Mouse (Mus musculus): ENCODE measurements around the gene Sorbs2.

Gene Sorbs2

DNA sequence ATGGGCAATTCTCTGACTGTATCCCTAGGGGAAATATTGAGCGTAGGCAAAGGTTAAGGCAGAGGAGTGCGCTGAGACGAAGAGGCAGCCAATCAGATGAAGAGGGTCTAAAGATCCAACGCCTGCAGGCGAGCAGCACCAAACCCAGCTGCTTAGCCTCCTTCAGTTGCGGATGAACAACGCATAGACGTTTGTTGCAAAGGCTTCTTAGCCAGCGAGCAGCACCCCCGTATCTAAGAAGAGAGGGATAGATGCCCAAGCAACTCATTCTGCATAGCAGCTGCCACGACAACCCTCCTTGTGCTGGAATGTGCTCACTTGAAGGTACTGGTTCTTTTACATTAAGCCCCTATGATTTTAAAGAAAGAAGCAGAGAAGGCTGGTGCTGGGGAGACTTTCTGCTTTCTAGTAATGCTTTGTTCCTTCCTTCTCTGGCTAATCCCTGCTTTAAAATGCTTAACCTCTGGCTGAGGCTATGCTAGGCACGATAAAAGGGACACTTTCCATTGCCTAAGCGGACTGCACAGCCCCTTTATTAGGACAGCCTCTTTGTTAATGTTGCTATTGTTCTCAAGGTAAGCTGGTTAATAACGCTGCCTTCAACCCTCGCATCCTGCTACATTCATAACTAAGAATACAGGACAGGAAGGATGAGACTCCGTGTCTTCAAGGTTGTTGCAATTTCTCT, at the start of gene Sorbs2:
Gene Sorbs2 (plus strand): TSS at position 155 of the 688 bp plus-strand sequence.
- peak; percentile 20 to 53 for DNase-seq (ENCODE audit: low spot score in 2 of 2)

GRCm38 (mm10) chr8:45457874-45458273, 49.7 kb upstream of the Sorbs2 start:
- no peak for DNase-seq (ENCODE audit: low spot score in 2 of 2)

DNA sequence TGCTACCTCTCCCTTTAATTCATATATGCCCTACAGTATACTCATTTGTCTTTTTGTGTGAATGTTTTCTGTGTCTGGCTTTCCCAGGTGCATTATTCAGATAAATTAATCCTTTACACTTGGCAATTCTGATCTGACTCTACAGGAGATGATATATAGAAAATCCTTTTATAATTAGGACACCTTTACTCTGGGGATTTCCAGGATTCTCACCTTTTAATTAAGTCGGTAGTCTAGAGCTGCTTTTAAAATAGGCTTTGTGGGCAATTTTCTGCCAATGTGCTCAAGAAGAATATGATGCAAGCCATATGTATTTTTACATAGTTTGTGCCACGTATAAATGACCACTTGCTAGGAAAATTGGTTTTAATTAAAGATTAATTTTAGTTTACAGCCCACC, 38.6 kb upstream of the Sorbs2 start:
- no peak for DNase-seq (ENCODE audit: low spot score in 2 of 2)

- no peak for DNase-seq (ENCODE audit: low spot score in 2 of 2)
Observed at GRCm38 (mm10) chr8:45469507-45470178, 37.9 kb upstream of the Sorbs2 start.

- no peak for DNase-seq (ENCODE audit: low spot score in 2 of 2)
Observed at GRCm38 (mm10) chr8:45480886-45481285, 26.7 kb upstream of the Sorbs2 start.

- DNase-seq (ENCODE audit: low spot score in 2 of 2) = no peak
Observed at GRCm38 (mm10) chr8:45486281-45486680, 21.3 kb upstream of the Sorbs2 start.

- no peak for DNase-seq (ENCODE audit: low spot score in 2 of 2)
Observed at GRCm38 (mm10) chr8:45503971-45504370, 3.6 kb upstream of the Sorbs2 start.

DNA sequence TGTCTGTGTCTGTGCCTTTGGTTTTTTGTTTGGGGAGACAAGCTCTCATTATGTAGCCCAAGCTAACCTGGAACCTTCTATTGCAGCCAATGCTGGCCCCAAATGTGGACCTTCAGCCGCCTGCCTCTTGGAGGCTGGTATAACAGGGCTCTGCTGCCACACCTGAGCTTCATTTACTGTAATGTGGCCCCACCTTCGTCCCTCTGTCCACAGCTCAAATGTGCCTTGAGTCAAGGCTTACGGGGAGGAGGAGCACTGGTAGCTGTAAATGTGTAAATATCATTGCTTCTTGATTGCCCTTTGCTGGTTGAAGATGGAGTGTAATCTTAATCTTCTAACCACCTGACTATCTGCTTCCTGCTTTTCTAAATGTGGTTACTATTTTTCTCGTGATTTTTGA, 1.2 kb upstream of the Sorbs2 start:
- DNase-seq (ENCODE audit: low spot score in 2 of 2) = no peak

GRCm38 (mm10) chr8:45507277-45507633, 333 bp upstream of the Sorbs2 start:
- no peak for DNase-seq (ENCODE audit: low spot score in 2 of 2)

DNA sequence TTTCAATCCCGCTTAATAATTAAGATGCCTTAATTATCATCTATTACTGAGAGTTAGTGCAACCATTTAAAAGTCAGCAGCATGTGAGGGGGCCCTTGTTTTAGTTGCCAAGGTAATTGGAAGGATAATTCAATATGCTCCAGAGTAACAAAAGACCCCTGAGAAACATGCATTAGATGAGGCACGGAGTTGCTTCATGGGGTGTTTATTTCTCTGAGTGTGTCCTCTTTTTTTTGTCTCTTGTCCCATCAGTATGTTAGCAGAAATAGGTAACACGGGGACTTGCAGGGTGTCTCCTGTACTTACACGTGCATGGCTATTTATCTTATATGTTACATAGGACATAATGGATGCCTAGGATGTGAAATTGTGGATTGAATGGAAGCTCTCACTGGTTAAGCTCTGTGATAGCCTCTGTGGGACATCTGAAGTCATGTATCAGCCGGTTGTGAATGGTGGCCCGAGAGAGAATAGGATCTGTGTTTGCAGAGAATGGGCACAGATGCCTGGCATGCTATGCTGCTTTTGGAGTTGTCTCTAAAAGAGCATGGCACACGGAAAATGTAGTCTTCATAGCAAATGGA, 1.0 kb downstream of the Sorbs2 start:
- DNase-seq (ENCODE audit: low spot score in 2 of 2) = peak in 1 of 2 experiments; percentile 4

DNA sequence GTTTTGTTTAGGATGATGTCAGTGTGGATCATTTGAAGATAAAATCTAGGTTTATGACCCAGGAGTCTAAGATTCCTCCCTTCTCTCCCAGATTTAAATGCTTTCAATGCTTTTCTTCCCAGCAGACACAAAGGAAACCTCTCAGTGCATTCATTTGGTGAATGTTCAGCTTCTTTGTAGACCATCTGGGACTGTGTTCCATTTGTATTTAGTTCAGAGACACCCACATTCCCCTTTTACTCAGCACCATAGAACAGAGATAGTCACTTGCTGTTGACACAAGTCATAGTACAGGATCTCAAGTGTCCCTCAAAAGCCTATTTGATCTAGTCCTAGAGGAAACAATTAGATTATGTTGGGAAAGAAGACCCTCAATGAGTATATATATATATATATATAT, 4.8 kb downstream of the Sorbs2 start:
- DNase-seq (ENCODE audit: low spot score in 2 of 2) = no peak

DNA sequence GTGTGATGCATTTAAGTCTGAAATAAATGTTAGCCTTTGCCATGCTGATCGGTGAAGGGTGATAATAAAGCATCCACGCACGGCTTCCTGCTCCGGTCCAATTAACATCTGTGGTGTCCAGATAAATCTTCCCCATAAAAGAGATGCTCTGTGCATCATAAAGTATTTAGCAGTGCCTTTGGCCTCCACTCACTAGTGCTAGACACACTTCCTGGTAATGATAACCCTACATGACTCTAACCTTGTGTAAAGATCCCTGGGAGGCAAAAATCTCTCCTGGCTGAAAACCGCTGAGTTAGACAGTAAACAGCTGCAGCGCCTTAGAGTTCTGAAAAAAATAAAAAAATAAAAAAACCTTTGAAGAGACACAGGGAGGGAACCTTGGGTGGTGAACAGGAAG, 14.0 kb downstream of the Sorbs2 start:
- DNase-seq (ENCODE audit: low spot score in 2 of 2) = no peak

- DNase-seq (ENCODE audit: low spot score in 2 of 2) = no peak
Observed at GRCm38 (mm10) chr8:45527708-45528107, 20.1 kb downstream of the Sorbs2 start.

DNA sequence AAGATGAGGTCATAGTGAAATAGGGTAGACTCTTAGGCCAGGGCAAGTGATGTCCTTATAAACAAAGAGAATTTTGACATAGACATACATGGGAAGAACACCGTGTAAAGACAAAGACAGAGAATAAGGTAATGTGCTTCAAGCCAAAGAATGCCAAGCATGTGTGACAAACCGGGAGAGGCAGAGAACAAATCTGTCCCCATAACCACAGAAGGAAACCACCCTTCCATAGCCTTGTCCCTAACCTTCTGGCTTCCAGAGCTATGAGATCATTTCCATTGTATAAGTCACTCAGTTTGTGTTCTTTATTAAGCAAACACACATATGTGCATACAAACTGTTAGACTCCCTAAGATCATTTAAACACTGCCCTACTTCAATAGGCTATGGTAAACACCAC, 21.3 kb downstream of the Sorbs2 start:
- no peak for DNase-seq (ENCODE audit: low spot score in 2 of 2)

GRCm38 (mm10) chr8:45536578-45536977, 29.0 kb downstream of the Sorbs2 start:
- DNase-seq (ENCODE audit: low spot score in 2 of 2) = no peak

DNA sequence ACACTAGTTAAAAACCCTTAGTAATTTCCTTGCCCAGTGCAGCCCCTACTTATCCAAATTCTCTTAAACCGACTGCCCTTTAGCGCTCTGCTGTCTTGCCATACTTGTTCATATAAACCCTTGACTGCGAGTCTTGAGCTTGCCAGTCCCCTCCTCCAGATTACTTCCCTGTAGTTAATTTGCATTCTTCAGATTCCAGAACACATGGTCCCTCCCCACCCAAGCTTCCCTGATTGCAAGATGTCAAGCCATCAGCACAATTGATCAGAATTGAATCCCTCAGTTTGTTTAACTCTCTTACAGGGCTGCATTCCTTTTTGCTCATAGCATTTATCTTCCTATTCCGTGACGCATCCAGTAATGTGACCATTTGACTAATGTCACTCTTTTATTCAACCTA, 32.9 kb downstream of the Sorbs2 start:
- no peak for DNase-seq (ENCODE audit: low spot score in 2 of 2)

DNA sequence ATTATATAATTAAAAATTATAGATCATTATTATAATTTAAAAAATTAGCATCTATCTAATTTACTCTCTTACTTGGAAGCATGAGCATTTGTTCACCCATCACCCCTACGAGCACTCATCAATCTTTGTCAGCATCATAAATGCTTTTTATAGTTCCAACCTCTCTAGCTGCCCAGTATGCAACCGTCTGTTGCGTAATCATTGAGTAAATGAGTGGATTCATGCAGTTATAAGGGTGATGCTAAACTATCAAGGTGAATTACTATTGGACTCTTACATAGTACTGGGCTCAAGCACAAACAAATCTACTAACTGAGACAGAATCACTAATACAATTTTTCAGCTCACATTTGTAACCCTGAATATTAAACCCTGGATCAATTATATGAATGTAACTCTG, 44.6 kb downstream of the Sorbs2 start:
- no peak for DNase-seq (ENCODE audit: low spot score in 2 of 2)

- no peak for DNase-seq (ENCODE audit: low spot score in 2 of 2)
Observed at GRCm38 (mm10) chr8:45554627-45555026, 47.0 kb downstream of the Sorbs2 start.

- peak in 1 of 2 experiments; percentile 9 for DNase-seq (ENCODE audit: low spot score in 2 of 2)
Observed at GRCm38 (mm10) chr8:45557936-45558335, 50.3 kb downstream of the Sorbs2 start.

DNA sequence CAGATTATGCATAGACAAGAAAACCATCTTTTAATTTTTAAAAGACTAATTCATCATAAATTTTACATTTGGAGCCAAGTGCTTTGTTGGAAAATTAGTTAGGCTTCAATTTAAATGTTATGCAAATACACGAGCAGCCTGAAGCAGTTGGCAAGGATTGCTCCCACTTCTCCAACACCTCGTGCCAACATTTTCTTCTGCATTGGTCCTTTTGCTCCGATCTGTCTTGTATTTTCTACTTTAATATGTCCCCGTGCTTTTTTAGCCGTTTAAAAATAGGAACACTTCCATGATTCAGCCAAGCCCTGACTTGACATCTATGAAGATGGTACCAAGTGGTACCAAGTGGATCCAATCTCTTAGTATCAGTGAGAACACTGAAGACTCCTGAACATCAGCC, 50.8 kb downstream of the Sorbs2 start:
- peak in 1 of 2 experiments; percentile 55 for DNase-seq (ENCODE audit: low spot score in 2 of 2)

GRCm38 (mm10) chr8:45559176-45559820, 51.7 kb downstream of the Sorbs2 start:
- peak; percentile 62 to 85 for DNase-seq (ENCODE audit: low spot score in 2 of 2)

- DNase-seq (ENCODE audit: low spot score in 2 of 2) = no peak
Observed at GRCm38 (mm10) chr8:45565189-45565588, 57.6 kb downstream of the Sorbs2 start.

DNA sequence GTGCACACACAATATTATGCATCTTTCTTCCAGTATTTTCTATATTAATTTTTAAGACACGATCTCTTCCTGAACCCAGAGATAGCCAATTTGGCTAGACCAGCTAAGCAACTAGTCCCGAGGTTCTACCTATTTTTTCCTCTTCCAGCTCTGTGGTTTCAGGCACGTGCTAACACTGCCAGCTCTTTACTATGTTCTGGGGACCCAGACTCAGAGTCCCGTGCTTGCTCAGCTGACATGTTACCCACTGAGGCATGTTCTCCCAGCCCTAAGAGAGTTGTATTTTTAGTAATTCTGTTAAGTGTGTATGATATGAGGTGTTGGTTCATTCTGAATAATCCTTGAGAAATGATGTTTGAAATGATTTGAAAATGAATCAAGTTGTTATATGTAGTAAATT, 62.5 kb downstream of the Sorbs2 start:
- DNase-seq (ENCODE audit: low spot score in 2 of 2) = no peak

All from left cerebral cortex, adult 9 months (tissue).